Mouse (Mus musculus): ENCODE results near the gene Tiam1.

GRCm38 (mm10) chr16:89914946-89915345 is 228.6 kb downstream of the Tiam1 start:
- TF ChIP-seq CTCF (IDR thresholded peaks at IDR 0.05; ENCODE audit: low read depth, low read length) (no peak), TAL1 (conservative IDR thresholded peaks at IDR 0.05; ENCODE audit: low read depth, low read length) (no peak), POLR2AphosphoS5 (IDR thresholded peaks at IDR 0.05; ENCODE audit: insufficient replicate concordance, low read depth, low read length) (no peak), GATA2 (IDR thresholded peaks at IDR 0.05; ENCODE audit: borderline replicate concordance, low read depth, low read length) (no peak), GATA1 (IDR thresholded peaks at IDR 0.05; ENCODE audit: borderline replicate concordance, low read length) (no peak)
